Mouse (Mus musculus) T-helper 17 cell (primary cell): Measurements from ENCODE around the gene Zbtb18.

ENCODE experiments used
- in situ Hi-C, 2 experiments: fragments of 300-600 bp; cut with MboI, MseI; formaldehyde crosslinking; loops; 1 replicate in 1 of 2; 2 replicates in 1 of 2; pipeline ENCODE4 v1.15.1; 2025; ENCODE audit warnings: high pct_unique_total_duplicates in 2 of 2

The Zbtb18 gene

GRCm38 (mm10) chr1:177445461-177446130 is 3.4 kb downstream of the Zbtb18 start:
- in situ Hi-C loops, result loop anchor here (10.0 kb wide), 2 partner anchors 191 to 339 kb away; partner anchors contain the start of gene Akt3 (in 1 of the 2)

- in situ Hi-C loops, result loop anchor here (10.0 kb wide), 2 partner anchors 192 to 338 kb away; partner anchors contain the start of gene Akt3 (in 1 of the 2)
Measured at GRCm38 (mm10) chr1:177447086-177447485, 4.9 kb downstream of the Zbtb18 start.

GRCm38 (mm10) chr1:177447541-177448111 is 5.5 kb downstream of the Zbtb18 start:
- in situ Hi-C loops, result loop anchor here (10.0 kb wide), 2 partner anchors 193 to 337 kb away; partner anchors contain the start of gene Akt3 (in 1 of the 2)

GRCm38 (mm10) chr1:177448121-177448561 is 6.0 kb downstream of the Zbtb18 start:
- in situ Hi-C loops, result loop anchor here (10.0 kb wide), 2 partner anchors 193 to 337 kb away; partner anchors contain the start of gene Akt3 (in 1 of the 2)

- in situ Hi-C loops, result loop anchor here (10.0 kb wide), 2 partner anchors 194 to 336 kb away; partner anchors contain the start of gene Akt3 (in 1 of the 2)
Measured at GRCm38 (mm10) chr1:177448921-177449320, 6.8 kb downstream of the Zbtb18 start.

- in situ Hi-C loops, result loop anchor here (10.0 kb wide), 2 partner anchors 195 to 335 kb away; partner anchors contain the start of gene Akt3 (in 1 of the 2)
Measured at GRCm38 (mm10) chr1:177449857-177450256, 7.7 kb downstream of the Zbtb18 start.

GRCm38 (mm10) chr1:177451041-177451440 is 8.9 kb downstream of the Zbtb18 start:
- in situ Hi-C loops, result no loop called here

- in situ Hi-C loops, result no loop called here
Measured at GRCm38 (mm10) chr1:177451991-177452431, 9.9 kb downstream of the Zbtb18 start.

- in situ Hi-C loops, result no loop called here
Measured at GRCm38 (mm10) chr1:177452987-177453386, 10.8 kb downstream of the Zbtb18 start.

GRCm38 (mm10) chr1:177453806-177454205 is 11.7 kb downstream of the Zbtb18 start:
- in situ Hi-C loops, result no loop called here

GRCm38 (mm10) chr1:177454492-177454891 is 12.3 kb downstream of the Zbtb18 start:
- in situ Hi-C loops, result no loop called here

GRCm38 (mm10) chr1:177455466-177455865 is 13.3 kb downstream of the Zbtb18 start:
- in situ Hi-C loops, result no loop called here

GRCm38 (mm10) chr1:177456208-177456607 is 14.1 kb downstream of the Zbtb18 start:
- in situ Hi-C loops, result no loop called here

- in situ Hi-C loops, result no loop called here
Measured at GRCm38 (mm10) chr1:177456772-177457171, 14.6 kb downstream of the Zbtb18 start.

- in situ Hi-C loops, result no loop called here
Measured at GRCm38 (mm10) chr1:177457981-177458380, 15.8 kb downstream of the Zbtb18 start.

- in situ Hi-C loops, result no loop called here
Measured at GRCm38 (mm10) chr1:177458456-177459389, 16.6 kb downstream of the Zbtb18 start.

- in situ Hi-C loops, result no loop called here
Measured at GRCm38 (mm10) chr1:177459536-177459935, 17.4 kb downstream of the Zbtb18 start.

- in situ Hi-C loops, result no loop called here
Measured at GRCm38 (mm10) chr1:177467150-177467549, 25.0 kb downstream of the Zbtb18 start.

GRCm38 (mm10) chr1:177468436-177468835 is 26.3 kb downstream of the Zbtb18 start:
- in situ Hi-C loops, result no loop called here

GRCm38 (mm10) chr1:177470091-177470490 is 27.9 kb downstream of the Zbtb18 start:
- in situ Hi-C loops, result no loop called here

GRCm38 (mm10) chr1:177470951-177471350 is 28.8 kb downstream of the Zbtb18 start:
- in situ Hi-C loops, result no loop called here
